Mouse (Mus musculus) cerebellum, adult 2 months (tissue): ENCODE results near the gene Armh3. TPM values are rescaled to one million over a fixed set of nuclear protein-coding genes. Genes with fewer than 3 reads are reported as not detected.
A peak's percentile ranks its signal among the peaks of the same experiment; 100 is the strongest.

Source experiments
- DNase-seq, 2 experiments: peaks; one replicate each; pipeline ENCODE4 v3.0.0; 2021
- H3K27ac ChIP-seq: fragments of 200-500 bp; 2 replicates; pipeline ENCODE4 v1.5.1; 2012; ENCODE audit warnings: low read length, control low read depth, inconsistent platforms; ENCODE audit not compliant: insufficient read depth
- H3K27me3 ChIP-seq: fragments of 200-500 bp; 2 replicates; pipeline ENCODE4 v1.6.1; 2012; ENCODE audit warnings: inconsistent platforms, mild to moderate bottlenecking, low read length, moderate library complexity; ENCODE audit not compliant: control insufficient read depth, insufficient read depth
- H3K4me1 ChIP-seq: fragments of 200-500 bp; 2 replicates; pipeline ENCODE4 v1.6.1; 2011; ENCODE audit warnings: low read length; ENCODE audit not compliant: control insufficient read depth, insufficient read depth
- H3K4me3 ChIP-seq: fragments of 200-500 bp; replicated peaks from 2 replicates; pipeline ENCODE3; 2011; ENCODE audit warnings: mild to moderate bottlenecking, low read depth, low read length, control low read depth; ENCODE audit not compliant: insufficient read depth
- CTCF ChIP-seq: fragments of 200-500 bp; IDR thresholded peaks from 2 replicates; pipeline ENCODE4 v1.5.1; 2011; ENCODE audit warnings: low read depth, mild to moderate bottlenecking, control low read depth, low read length, moderate library complexity, borderline replicate concordance; ENCODE audit not compliant: insufficient read depth
- POLR2A ChIP-seq: fragments of 200-500 bp; IDR thresholded peaks from 2 replicates; pipeline ENCODE4 v1.6.1; 2011; ENCODE audit warnings: low read length, control low read depth, borderline replicate concordance; ENCODE audit not compliant: insufficient read depth
- WGBS: fragments of 180-500 bp; shearing (Covaris S2); methylation state at CpG from one replicate; pipeline ENCODE4 v1.1.7; 2018; 5-methylcytosine and 5-hydroxymethylcytosine counted together
- polyA plus RNA-seq: library from polyadenylated mRNA; depleted of rRNA; stranded (reverse); fragments of >200 nt; gene quantifications from 2 replicates; pipeline ENCODE4 v1.2.3, GENCODE M21; 2012; rRNA removed

The Armh3 gene
- polyA plus RNA-seq, 1 experiment: 18.2 TPM

DNA sequence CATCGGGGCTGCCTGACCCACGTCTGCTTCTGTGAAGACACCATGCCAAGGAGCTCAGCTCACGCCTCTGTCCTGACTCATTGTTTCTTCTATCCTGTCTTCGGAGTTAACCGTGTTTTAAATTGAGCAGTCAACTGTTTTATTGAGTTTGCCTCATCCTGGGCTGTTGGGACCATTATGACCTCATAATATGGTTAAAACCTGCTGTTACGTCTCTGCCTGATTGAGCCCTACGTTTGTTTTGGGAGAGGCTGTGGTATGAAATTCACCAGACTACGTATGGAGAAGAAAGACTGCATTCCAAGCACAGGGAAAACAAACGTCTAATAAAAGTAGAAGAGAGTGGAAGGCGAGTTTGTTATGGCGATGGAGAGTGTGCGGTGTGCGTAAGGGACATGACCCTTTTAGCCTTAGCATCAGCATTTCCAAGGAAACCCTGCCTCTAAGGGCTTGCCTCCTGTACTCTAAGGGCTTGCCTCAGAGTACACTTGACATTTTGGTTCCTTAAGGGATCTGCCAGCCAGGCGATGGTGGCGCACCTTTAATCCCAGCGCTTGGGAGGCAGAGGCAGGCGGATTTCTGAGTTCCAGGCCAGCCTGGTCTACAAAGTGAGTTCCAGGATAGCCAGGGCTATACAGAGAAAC, 214.2 kb downstream of the Armh3 start:
- Histone ChIP-seq H3K27ac (peak overlapping the region; percentile 58; the same call in 1 of the 2 replicates), H3K4me1 (peaks cover 5% of the 10 kb centered on the region), H3K4me3 (peak overlapping the region; percentile 71), H3K27me3 (no peaks in the 10 kb centered on the region)
- 33% methylated on average over 17 of the region's 17 CpGs for WGBS
- peak; percentile 24 to 31 for DNase-seq
- TF ChIP-seq CTCF (no peak), POLR2A (no peak)

DNA sequence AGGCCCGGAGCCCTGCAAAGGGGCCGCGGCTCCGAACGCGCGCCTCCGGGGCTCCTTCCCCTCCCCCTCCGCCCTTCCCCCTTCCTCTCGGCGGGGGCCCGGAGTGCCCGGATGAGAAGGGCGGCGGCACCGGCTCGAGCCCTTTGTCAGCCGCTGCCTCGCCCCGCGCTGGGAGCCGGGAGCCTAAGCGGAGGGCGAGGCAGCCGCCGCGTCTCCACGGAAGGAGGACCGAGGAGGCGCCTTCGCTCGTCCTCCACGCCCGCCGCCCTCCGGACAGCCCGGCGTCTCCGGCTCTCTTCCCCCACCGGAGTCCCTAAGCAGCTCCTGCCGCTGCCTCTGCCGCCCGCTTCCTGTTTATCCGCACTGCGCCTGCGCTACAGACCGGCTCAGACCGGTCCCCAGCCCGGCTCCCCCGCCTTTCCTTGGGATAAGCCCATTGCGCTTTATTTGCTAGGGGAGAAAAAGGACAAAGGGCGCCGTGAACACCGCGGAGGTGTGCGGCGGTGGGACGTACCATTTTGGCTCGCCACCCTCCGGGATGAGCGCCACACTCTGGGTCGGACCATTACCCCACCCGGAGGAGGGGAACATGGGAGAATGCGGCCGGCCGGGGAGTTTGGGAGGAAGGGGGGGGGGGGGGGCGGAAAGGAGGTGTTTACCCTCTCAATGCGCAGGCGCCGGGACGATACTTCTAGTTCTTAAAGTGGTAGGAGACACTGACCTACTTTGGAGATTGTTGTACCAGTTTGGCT, 214.9 kb downstream of the Armh3 start, which contains the start of gene Mgea5:
Gene Mgea5 (minus strand): TSS at position 657 of the 752 bp plus-strand sequence.
- Histone ChIP-seq H3K4me1 (peaks cover 5% of the 10 kb centered on the region), H3K27me3 (no peaks in the 10 kb centered on the region), H3K27ac (peak within 1 kb of the TSS; percentile 95), H3K4me3 (peak within 1 kb of the TSS; percentile 71)
- WGBS: under 1% methylated on average over 64 of the region's 71 CpGs
- TF ChIP-seq CTCF: no peak
- TF ChIP-seq POLR2A: peak; percentile 81
- peak; percentile 98 to 100 for DNase-seq

DNA sequence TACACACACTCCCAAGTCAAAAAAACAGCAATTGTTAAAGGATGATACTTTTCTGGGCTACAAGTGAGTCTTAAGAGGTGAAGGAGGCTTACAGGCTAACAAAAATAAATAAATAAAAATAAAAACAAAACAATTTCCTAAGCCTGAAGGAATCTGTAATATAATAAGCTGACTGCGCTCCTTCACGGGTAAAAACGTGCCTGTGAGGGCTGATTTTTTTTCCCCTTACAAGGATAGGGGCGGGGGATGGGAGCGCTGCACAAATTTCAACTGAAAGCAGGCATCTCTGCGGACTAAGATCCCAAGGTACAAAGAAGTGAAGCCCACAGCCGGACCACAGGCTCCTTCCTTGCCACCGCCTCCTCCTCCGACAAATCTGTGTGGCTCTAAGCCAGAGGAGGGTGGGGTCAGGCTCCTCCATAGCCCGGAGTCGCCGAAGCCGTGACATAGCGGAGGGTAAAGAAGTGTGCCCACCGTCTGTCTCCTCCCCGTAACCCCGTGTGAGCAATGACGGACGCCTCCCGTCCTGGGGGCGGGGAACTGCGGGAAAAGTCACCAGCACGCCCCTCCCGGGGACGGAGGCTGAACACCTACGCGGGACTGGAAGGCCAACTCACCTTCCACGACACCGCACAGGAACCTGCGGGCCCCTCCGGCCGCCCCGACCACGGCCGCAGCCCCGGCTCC, 215.8 kb downstream of the Armh3 start:
- Histone ChIP-seq H3K27ac (peak overlapping the region; percentile 95), H3K4me3 (peak overlapping the region; percentile 65), H3K4me1 (peaks cover 5% of the 10 kb centered on the region), H3K27me3 (no peaks in the 10 kb centered on the region)
- DNase-seq: peak; percentile 71 to 77
- WGBS: under 1% methylated on average over 36 of the region's 36 CpGs
- no peak for TF ChIP-seq CTCF
- no peak for TF ChIP-seq POLR2A

DNA sequence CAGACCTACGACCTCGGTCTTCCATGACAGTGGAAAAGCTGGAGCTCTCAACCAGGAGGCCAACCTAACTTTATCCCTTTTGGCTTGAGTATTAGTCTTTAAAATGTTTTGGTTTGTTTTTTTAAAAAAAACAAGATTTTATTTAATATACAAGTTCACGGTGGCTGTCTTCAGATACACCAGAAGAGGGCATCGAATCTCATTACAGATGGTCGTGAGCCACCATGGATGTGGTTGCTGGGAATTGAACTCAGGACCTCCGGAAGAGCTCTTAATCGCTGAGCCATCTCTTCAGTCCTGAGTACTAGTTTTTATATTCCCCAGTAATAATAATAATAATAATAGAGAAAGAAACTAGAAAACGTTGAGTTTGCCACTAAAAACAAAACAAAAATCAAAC, 216.6 kb downstream of the Armh3 start:
- no peak overlapping the region for H3K27ac ChIP-seq
- peak overlapping the region; percentile 45 for H3K4me3 ChIP-seq
- no peak for TF ChIP-seq POLR2A
- TF ChIP-seq CTCF: no peak
- H3K4me1 ChIP-seq: peaks cover 5% of the 10 kb centered on the region
- DNase-seq: no peak
- H3K27me3 ChIP-seq: no peaks in the 10 kb centered on the region
- WGBS: 19% methylated on average over 8 of the region's 8 CpGs

DNA sequence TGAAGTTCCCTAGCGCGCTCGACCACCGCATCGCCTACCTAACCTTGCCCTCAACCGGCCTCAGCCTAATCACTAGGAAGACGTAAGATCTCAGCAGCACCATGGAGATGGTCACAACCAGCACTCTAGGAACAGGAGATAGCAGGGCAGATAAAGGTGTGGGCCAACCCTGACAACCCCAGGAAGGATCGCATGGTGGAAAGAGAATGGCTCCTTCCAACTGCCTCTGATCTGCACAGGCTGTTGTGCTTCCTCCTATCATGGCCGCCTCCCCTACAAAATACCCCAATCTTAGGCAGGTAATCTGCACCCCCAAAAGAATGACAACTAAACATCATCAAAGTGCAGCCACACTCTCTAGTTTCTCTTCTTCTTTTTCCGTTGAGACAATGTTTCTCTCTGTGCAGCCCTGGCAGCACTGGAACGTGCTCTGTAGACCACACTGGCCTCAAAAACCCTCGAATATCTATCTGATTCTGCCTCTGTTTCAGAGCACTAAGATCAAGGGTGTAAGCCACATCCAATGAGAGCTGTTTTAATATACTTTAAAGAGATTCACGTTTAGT, 217.9 kb downstream of the Armh3 start:
- H3K27me3 ChIP-seq: no peaks in the 10 kb centered on the region
- 47% methylated on average over 13 of the region's 13 CpGs for WGBS
- DNase-seq: no peak
- no peak for TF ChIP-seq POLR2A
- TF ChIP-seq CTCF: no peak
- H3K4me1 ChIP-seq: peaks cover 5% of the 10 kb centered on the region
- H3K4me3 ChIP-seq: peak overlapping the region; percentile 44
- H3K27ac ChIP-seq: no peak overlapping the region

DNA sequence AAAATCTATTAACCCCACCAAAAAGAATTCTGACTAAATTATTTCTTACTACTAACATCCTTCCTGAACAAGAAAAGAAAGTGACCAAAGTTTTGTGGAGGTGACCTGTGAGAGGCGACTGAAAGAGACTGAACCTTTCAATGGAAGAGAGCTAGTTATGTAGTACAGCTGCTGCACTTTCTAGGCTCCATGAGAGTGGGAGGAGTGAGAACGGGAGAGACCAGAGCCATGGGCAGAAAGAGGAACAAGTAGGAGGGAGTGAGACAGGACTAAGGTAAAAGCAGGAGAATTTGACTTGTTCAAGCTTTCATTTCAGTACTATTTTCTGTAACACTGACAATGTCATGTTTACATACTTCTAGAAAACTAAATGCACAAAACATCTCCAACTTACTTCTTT, 222.8 kb downstream of the Armh3 start:
- H3K27me3 ChIP-seq: no peaks in the 10 kb centered on the region
- H3K4me1 ChIP-seq: peaks cover 3% of the 10 kb centered on the region
- H3K27ac ChIP-seq: no peak overlapping the region
- no peak for DNase-seq
- 61% methylated on average over 2 of the region's 2 CpGs for whole genome bisulfite sequencing
- TF ChIP-seq CTCF: no peak
- TF ChIP-seq POLR2A: no peak
- H3K4me3 ChIP-seq: no peak overlapping the region

DNA sequence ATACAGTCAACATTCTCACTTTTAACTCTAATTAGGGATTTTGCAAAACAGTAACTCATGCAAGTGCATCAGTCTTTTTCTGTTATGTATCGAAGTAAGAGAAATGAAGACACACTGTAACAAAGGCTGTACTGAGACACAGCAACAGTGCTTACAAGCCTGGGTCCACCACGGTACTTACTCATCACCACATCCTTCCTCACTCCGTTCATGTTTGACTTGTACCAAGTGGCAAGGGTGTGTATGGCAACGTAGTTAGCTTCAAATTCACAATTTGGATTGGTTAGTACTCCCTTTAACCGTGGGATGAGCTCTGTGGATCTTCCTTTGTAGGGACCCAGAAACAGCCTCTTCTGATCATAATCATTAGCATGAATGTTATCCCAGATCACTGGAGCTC, 226.8 kb downstream of the Armh3 start:
- Histone ChIP-seq H3K27ac (no peak overlapping the region), H3K27me3 (no peaks in the 10 kb centered on the region), H3K4me3 (no peak overlapping the region), H3K4me1 (no peaks in the 10 kb centered on the region)
- WGBS: 83% methylated on average over 5 of the region's 5 CpGs
- TF ChIP-seq CTCF: no peak
- no peak for TF ChIP-seq POLR2A
- DNase-seq: no peak

Other genes starting within 250 kb of the Armh3 start
- 14.7 and 15.0 TPM in 2 replicates for gene Npm3, start 248.9 kb downstream of the Armh3 start, polyA plus RNA-seq
- 109 and 116 TPM in 2 replicates for gene Mgea5, start 214.7 kb downstream of the Armh3 start, polyA plus RNA-seq
- gene Kcnip2, start 182.4 kb downstream of the Armh3 start, polyA plus RNA-seq: 9.5 and 10.8 TPM in 2 replicates
- 7.2 and 8.4 TPM in 2 replicates for gene Hps6, start 5.0 kb upstream of the Armh3 start, polyA plus RNA-seq
- gene Pprc1, start 46.4 kb upstream of the Armh3 start, polyA plus RNA-seq: 16.9 and 18.1 TPM in 2 replicates
- gene Ldb1, start 46.7 kb upstream of the Armh3 start, polyA plus RNA-seq: 159 and 169 TPM in 2 replicates
- 38.8 and 38.9 TPM in 2 replicates for gene Nolc1, start 77.4 kb upstream of the Armh3 start, polyA plus RNA-seq
- not detected in 2 replicates for gene Elovl3, start 133.4 kb upstream of the Armh3 start, polyA plus RNA-seq
- gene Pitx3, start 149.8 kb upstream of the Armh3 start, polyA plus RNA-seq: 0.14 and 0.31 TPM in 2 replicates
- gene Gbf1, start 154.0 kb upstream of the Armh3 start, polyA plus RNA-seq: 85.3 and 91.0 TPM in 2 replicates